Mouse (Mus musculus): ENCODE data around the gene Pim1.

Pim1 gene

GRCm38 (mm10) chr17:29492269-29493191, 2.0 kb downstream of the Pim1 start:
- in situ Hi-C loops (cut with MboI, MseI), result loop anchor here in 1 of 2 experiments (5.0 to 10.0 kb wide), 3 partner anchors 55 to 458 kb away; partner anchors contain the start of gene Srsf3

GRCm38 (mm10) chr17:29493461-29493980, 3.0 kb downstream of the Pim1 start:
- in situ Hi-C loops (cut with MboI, MseI), result loop anchor here in 1 of 2 experiments (5.0 to 10.0 kb wide), 3 partner anchors 56 to 459 kb away; partner anchors contain the start of gene Srsf3

GRCm38 (mm10) chr17:29494062-29494731, 3.6 kb downstream of the Pim1 start:
- in situ Hi-C loops (cut with MboI, MseI), result loop anchor here in 1 of 2 experiments (5.0 to 10.0 kb wide), 3 partner anchors 57 to 459 kb away; partner anchors contain the start of gene Srsf3

DNA sequence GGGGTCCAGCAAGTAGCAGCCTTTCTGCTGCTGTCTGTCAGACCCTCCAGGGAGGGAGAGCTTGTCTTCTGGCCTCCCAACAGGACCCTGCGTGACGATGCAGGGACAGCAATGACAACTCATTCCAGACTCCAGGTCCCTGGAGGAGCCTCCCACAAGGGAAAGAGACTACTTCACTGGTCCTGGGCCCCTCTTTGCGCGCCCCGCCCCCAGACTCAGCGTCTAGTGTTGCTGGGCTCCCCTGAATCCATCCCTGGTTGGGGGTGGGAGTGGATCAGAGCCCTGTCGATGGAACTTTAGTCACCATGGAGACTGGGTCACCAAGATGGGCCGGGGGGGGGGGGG, 4.2 kb downstream of the Pim1 start:
- in situ Hi-C loops (cut with MboI, MseI), result loop anchor here in 1 of 2 experiments (5.0 to 10.0 kb wide), 3 partner anchors 57 to 460 kb away; partner anchors contain the start of gene Srsf3

GRCm38 (mm10) chr17:29496211-29497070, 5.9 kb downstream of the Pim1 start:
- in situ Hi-C loops (cut with MboI, MseI), result loop anchor here in 1 of 2 experiments (10.0 kb wide), 1 partner anchor 462 kb away; the partner anchor contains the start of gene Srsf3

GRCm38 (mm10) chr17:29497071-29497354, 6.5 kb downstream of the Pim1 start:
- in situ Hi-C loops (cut with MboI, MseI), result loop anchor here in 1 of 2 experiments (10.0 kb wide), 1 partner anchor 462 kb away; the partner anchor contains the start of gene Srsf3

DNA sequence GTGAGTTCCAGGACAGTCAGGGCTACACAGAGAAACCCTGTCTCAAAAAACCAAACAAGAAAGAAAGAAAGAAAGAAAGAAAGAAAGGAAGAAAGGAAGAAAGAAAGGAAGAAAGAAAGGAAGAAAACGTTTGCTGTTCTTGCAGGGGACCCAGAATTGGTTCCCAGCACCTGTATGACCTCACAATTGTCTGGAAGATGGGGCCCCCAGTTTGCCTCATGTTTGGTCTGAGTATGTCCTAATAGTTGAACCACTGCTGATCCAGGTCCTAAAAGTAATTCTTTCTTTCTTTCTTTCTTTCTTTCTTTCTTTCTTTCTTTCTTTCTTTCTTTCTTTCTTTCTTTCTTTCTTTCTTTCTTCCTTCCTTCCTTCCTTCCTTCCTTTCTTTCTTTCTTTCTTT, 6.9 kb downstream of the Pim1 start:
- in situ Hi-C loops (cut with MboI, MseI), result loop anchor here in 1 of 2 experiments (10.0 kb wide), 1 partner anchor 463 kb away; the partner anchor contains the start of gene Srsf3

DNA sequence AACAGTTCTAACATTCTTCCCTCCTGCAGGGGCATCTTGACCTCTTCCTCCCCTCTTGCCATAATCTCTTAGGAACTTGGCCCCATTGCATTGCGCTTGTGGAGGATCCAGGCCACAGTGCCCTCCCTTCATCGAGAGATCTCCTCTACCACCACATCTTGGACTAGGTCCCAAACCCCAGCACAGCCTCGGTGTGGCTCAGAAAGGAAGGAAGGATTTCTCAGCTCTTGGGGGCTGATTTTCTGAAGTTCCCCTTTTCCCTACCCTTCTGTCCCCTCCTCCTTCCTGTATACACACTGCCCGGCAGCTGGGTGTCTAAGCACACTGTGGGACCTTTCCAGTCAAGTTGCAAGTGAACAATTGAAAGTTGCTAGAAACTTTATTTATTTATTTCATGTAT, 7.5 kb downstream of the Pim1 start:
- in situ Hi-C loops (cut with MboI, MseI), result loop anchor here in 1 of 2 experiments (10.0 kb wide), 1 partner anchor 463 kb away; the partner anchor contains the start of gene Srsf3

DNA sequence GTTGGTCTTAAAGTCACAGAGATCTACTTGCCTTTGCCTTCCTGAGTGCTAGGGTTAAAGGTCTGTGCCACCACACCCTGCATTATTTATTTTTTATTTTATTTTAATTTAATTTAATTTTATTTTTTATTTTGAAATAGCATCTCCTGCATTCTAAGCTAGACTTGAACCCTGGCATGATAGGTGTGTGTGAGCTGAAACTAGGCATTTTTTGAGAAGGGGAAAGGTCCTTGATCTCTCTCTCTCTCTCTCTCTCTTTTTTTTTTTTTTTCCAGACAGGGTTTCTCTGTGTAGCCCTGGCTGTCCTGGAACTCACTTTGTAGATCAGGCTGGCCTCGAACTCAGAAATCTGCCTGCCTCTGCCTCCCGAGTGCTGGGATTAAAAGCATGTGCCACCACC, 8.4 kb downstream of the Pim1 start:
- in situ Hi-C loops (cut with MboI, MseI), result loop anchor here in 1 of 2 experiments (10.0 kb wide), 1 partner anchor 464 kb away; the partner anchor contains the start of gene Srsf3

GRCm38 (mm10) chr17:29499511-29499910, 9.0 kb downstream of the Pim1 start:
- in situ Hi-C loops (cut with MboI, MseI), result loop anchor here in 1 of 2 experiments (10.0 kb wide), 1 partner anchor 465 kb away; the partner anchor contains the start of gene Srsf3

DNA sequence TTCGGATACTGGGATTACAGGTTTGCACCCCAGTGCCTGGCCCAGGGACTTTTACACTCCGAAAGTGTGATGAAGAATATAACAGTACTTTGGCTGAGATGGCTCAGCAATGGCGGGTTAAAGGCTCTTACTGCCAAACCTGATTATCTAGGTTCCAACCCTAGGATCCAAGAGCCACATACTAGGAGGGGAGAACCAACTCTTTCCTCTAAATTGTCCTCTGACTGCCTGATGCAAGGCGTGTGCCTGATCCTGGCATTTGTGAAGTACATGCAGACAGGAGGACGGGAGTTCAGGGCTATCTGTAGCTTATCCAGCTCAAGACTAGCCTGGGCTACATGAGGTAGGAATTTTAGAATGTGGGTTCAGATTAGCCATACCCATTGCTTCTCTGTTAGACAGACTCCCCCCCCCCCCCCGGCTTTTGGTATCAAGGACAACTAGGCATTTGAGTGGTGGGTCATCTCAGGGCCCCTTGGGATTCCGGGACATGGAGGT, 9.7 kb downstream of the Pim1 start:
- in situ Hi-C loops (cut with MboI, MseI), result no loop called here

DNA sequence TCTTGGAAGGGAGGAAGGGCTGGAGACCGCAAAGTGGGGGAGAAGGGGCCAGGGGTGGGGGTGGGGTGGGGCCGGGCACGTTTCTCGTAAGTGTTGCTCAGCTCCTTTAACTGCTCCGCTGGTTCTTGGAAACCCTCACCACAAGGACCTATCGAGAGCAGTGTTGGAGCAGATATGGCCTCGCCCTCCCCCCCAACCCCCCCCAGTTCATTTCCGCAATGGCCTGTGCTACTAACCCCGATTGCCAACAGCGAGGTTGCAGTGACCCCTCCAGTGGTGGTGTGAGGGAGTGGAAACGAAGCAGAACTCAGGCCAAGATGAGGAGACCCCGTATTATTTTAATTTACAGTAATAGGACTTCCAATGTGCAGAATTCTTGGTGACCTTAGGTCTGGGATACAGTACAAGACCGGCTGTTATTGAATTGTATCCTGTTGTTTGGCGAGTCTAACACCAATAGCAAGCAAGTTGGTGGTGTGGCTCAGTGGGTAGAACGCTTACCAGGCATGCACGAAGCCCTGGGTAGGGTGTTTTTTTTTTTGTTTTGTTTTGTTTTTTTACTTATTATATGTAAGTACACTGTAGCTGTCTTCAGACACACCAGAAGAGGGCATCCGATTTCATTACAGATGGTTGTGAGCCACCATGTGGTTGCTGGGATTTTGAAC, 10.4 kb downstream of the Pim1 start:
- in situ Hi-C loops (cut with MboI, MseI), result no loop called here

DNA sequence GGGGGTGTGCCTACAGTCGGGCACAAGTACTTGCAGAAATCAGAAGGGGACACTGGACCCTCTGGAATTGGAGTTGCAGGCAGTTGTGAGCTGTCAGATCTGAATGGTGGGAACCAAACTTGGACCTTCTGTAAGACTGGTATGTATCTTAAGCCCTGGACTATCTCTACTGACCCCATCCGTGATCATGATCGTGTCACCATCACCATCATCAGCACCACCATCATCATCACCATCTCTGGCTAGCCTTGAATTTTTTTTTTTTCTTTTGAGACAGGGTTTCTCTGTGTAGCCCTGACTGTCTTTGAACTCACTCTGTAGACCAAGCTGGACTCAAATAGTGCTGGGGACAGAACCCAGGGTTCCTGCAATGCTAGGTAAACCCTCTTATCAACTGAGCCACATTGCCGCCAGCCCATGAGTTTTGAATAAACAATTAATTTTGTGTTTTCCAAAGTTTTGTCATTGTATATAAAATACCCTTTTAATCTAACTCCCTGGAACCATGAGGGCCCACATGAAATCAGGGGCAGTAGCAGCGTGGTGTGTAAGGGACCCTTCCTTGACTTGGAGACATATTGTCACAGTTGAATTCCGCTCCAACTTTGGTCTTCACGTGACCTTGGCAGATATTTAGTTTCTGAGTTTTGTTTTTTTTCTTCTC, 11.6 kb downstream of the Pim1 start:
- in situ Hi-C loops (cut with MboI, MseI), result no loop called here

DNA sequence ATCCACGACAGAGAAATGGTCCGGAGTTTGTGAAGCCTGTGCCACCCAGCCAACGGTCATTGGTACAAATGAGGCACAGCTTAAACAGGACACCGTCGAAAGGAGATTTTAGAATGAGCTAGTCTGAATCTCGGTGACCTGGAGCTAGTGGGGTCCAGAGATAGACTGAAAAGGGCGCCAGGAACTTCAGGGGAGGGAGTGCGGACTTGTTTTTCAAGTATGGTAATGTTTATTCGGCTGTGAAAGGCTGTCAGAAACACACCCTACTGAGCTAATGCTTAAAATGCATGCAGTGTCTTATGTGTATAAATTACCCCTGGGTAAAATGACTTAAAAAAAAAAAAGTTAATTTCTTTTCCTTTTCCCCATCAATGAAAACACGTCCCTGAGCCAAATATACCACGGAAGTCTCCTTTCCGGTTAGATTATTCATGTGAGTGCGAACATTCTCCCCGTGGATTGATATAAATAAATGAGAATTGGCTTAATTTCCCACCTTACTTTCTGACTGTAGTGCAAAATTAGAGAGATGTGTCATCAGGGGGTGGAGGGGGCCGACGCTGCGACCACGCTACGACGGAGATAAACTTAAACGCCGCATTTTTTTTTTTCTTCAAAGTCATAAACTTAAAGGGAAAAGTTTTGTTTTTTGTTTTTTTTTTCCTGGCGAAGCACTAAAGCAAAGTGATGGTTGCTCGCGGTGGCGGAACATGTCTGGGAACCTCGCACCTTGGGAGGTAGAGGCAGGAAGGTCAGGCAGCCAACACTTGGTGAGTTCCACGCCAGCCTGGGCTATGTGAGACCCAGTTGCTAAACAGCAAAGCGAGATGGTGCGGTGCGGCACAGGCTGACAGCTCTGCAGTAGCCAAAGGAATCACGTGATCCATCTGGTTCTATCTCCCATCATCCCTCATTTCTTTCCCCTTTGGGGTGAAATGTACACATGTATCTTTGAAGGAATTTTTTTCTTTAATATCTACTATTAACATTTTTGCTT, 12.4 kb downstream of the Pim1 start:
- in situ Hi-C loops (cut with MboI, MseI), result no loop called here

DNA sequence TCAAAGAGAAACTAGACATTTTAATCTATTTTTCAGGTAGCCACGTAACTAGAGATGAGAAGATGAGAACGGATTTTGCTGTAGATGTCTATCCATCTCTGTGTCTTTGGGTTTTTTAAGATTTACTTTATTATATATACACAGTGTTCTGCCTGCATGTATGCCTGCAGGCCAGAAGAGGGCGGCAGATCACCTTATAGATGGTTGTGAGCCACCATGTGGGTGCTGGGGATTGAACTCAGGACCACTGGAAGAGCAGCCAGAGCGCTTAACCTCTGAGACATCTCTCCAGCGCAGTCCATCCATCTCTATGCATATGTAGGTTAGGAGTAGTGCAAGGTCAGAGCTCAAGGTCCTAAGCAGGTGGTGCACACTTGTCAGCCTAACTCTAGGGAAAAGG, 13.1 kb downstream of the Pim1 start:
- in situ Hi-C loops (cut with MboI, MseI), result no loop called here

- in situ Hi-C loops (cut with MboI, MseI), result loop anchor here in 1 of 2 experiments (5.0 kb wide), 1 partner anchor 252 kb away; no protein-coding TSS in a partner anchor
Measured at GRCm38 (mm10) chr17:29508927-29509608, 18.5 kb downstream of the Pim1 start.

- in situ Hi-C loops (cut with MboI, MseI), result no loop called here
Measured at GRCm38 (mm10) chr17:29510691-29511090, 20.1 kb downstream of the Pim1 start.

Measured in T-helper 17 cell (primary cell).